Mouse (Mus musculus): ENCODE measurements at regions not wholly inside any gene's neighbourhood (a gene's known extent, or its start where the extent isn't known, plus 50 kb on each side); places are given as distances from the start of the nearest gene placed in this dataset.

GRCm38 (mm10) chr1:14421030-14421429, 1672.1 kb downstream of the 4930444P10Rik start:
- no peak for DNase-seq (ENCODE audit: inconsistent age in 2 of 2, low spot score in 1 of 2)

DNA sequence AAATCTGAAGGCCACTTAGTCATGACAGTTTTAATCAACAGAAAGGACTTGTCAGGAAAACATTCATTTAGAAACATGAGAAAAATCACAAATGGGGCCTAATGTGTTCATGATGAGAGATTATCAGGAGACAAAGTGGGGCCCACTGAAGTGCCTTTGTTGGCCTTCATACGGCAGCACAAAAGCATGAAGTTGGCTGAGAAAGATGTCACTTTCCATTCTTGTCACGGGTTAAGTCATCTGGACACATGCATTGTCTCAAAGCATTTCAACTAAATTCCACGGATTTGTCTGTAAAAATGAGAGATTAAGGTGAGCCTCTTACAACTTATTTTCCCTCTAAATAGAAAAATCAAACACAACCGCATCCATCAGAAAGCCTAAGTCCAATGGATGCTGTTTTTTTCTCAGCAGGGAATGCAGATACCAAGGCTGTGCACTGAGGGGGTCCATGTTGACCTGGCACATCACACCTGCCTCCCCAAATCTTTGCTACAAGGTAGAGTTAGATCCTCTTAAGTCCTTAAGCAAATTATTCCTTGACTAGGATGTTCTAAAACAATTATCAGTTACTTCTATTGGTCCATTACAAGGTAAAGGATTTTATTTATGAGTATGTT, 1679.2 kb downstream of the 4930444P10Rik start:
- DNase-seq (ENCODE audit: inconsistent age in 2 of 2, low spot score in 1 of 2): no peak

DNA sequence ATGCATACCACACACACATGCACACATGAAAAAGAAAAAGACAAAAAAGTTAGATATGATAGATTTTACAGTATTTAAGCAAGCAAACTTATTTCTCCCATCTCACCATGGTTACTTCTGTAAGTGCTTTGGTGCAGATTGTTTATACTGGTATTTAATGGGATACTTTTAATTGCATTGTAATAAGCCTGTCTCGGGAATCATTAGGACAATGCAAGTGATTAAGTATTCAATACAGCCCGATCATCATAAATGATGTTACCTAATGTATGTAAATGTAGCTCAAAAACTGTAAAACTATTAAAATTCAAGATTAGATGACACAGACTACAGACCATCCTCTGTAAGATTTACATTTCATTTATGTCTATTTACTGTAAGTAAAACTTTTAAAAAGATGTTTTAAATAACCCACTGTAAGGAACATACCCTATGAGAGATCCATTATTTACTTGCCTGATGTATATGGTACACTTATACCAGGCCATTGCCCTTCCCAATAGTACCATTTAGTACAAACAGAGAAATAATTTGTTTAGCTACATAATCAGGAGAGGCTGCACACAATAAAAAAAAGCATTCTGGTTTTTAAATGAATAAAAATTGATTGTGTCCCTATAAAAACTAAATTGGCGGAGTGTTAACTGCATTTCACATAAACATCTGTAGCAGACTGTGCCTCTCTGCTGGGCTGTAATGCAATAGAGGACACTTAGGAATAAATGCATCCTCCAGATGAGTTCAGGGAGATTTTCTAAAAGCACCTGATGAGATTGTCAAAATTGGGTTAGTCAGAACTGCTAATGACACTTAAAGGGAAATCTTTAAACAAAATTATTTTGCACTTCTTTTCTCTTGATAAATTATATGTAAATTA, 1722.9 kb downstream of the 4930444P10Rik start:
- no peak for DNase-seq (ENCODE audit: inconsistent age in 2 of 2, low spot score in 1 of 2)

GRCm38 (mm10) chr1:14359998-14360640, 1733.0 kb downstream of the 4930444P10Rik start:
- peak in 1 of 2 experiments; percentile 35 for DNase-seq (ENCODE audit: inconsistent age in 2 of 2, low spot score in 1 of 2)

Data from adrenal gland, adult (tissue).